Mouse (Mus musculus) neural tube, embryonic 11.5 days (tissue): Measurements from ENCODE around the gene Cnbd2. TPM values are rescaled to one million over a fixed set of nuclear protein-coding genes. Genes with fewer than 3 reads are reported as not detected.
"Not testable (repeated sequence)": the region's sequence is repeated elsewhere in the genome, so short reads cannot be mapped to it uniquely, and the experiment has no call there.

ENCODE experiments used
- ATAC-seq: fragments of 200-750 bp; cut with Nextera tagmentation; 2 replicates; pipeline ENCODE4 v1.8.0; 2017; ENCODE audit warnings: moderate number of reproducible peaks, mild to moderate bottlenecking, moderate TSS enrichment, moderate library complexity; ENCODE audit not compliant: insufficient read depth, low FRiP score, low TSS enrichment
- DNase-seq: peaks from one replicate; pipeline ENCODE4 v3.0.0-alpha.2; 2015; ENCODE audit warnings: low spot score
- H3K27ac ChIP-seq: fragments of 300-500 bp; sonication (generic); 2 replicates; pipeline ENCODE4 v1.5.1; 2014; ENCODE audit warnings: low read depth, mild to moderate bottlenecking, low read length
- H3K27me3 ChIP-seq: fragments of 300-500 bp; sonication (generic); 2 replicates; pipeline ENCODE4 v1.6.1; 2014; ENCODE audit warnings: mild to moderate bottlenecking, low read length, mixed read lengths; ENCODE audit not compliant: control insufficient read depth, insufficient read depth
- H3K36me3 ChIP-seq: fragments of 300-500 bp; sonication (generic); 2 replicates; pipeline ENCODE4 v1.6.1; 2014; ENCODE audit warnings: mild to moderate bottlenecking, low read length, moderate library complexity, mixed read lengths; ENCODE audit not compliant: control insufficient read depth, insufficient read depth
- H3K4me1 ChIP-seq: fragments of 300-500 bp; sonication (generic); 2 replicates; pipeline ENCODE4 v1.6.1; 2014; ENCODE audit warnings: low read length, mixed read lengths; ENCODE audit not compliant: control insufficient read depth, insufficient read depth
- H3K4me2 ChIP-seq: fragments of 300-500 bp; sonication (generic); 2 replicates; pipeline ENCODE4 v1.6.1; 2014; ENCODE audit warnings: low read depth, mild to moderate bottlenecking, moderate library complexity
- H3K4me3 ChIP-seq: fragments of 300-500 bp; sonication (generic); 2 replicates; pipeline ENCODE4 v1.5.1; 2014; ENCODE audit warnings: low read depth, low read length
- H3K9ac ChIP-seq: fragments of 300-500 bp; sonication (generic); 2 replicates; pipeline ENCODE4 v1.6.1; 2014; ENCODE audit warnings: mild to moderate bottlenecking, low read length
- H3K9me3 ChIP-seq: fragments of 300-500 bp; sonication (generic); 2 replicates; pipeline ENCODE4 v1.6.1; 2016; ENCODE audit warnings: low read length; ENCODE audit not compliant: control insufficient read depth
- WGBS: fragments of 180-500 bp; shearing (Covaris S2); extraction: QIAGEN DNeasy Blood & Tissue Kit; methylation state at CpG from one replicate; pipeline ENCODE4 v1.1.7; 2014; 5-methylcytosine and 5-hydroxymethylcytosine counted together
- polyA plus RNA-seq: library from polyadenylated mRNA; unstranded; fragments of >200 nt; fragmentation: Nextera tagmentation; extraction: Ambion mirVana; gene quantifications from 2 replicates; pipeline ENCODE4 v1.2.1, GENCODE M21; 2014

The Cnbd2 gene
- polyA plus RNA-seq, 1 experiment from 2014 or later, result 3.1 TPM

GRCm38 (mm10) chr2:156381350-156381749 lies 69.3 kb downstream of the Cnbd2 start:
- no peak for ATAC-seq

GRCm38 (mm10) chr2:156392461-156393154 lies 80.5 kb downstream of the Cnbd2 start:
- H3K4me1 ChIP-seq, H3K27me3 ChIP-seq, H3K27ac ChIP-seq, H3K36me3 ChIP-seq, H3K9me3 ChIP-seq: not testable (repeated sequence)
- 0% methylated on average over 1 of the region's 63 CpGs for WGBS
- Histone ChIP-seq H3K4me2 (peak overlapping the region; percentile 33), H3K9ac (peak overlapping the region; percentile 52; the same call in 1 of the 2 replicates), H3K4me3 (peak overlapping the region; percentile 37)
- peak; percentile 77 for DNase-seq
- peak; percentile 80 for ATAC-seq

More at GRCm38 (mm10) chr2:156381350-156381749, 69.3 kb downstream of the Cnbd2 start:
- H3K36me3 ChIP-seq, result no peaks in the 10 kb centered on the region
- no peaks in the 10 kb centered on the region for H3K27me3 ChIP-seq
- DNase-seq, result no peak
- no peaks in the 10 kb centered on the region for H3K4me1 ChIP-seq
- H3K27ac ChIP-seq, result no peak overlapping the region
- no peaks in the 10 kb centered on the region for H3K9me3 ChIP-seq
- H3K9ac ChIP-seq, result no peak overlapping the region
- WGBS, result 74% methylated on average over 4 of the region's 4 CpGs
- no peak overlapping the region for H3K4me2 ChIP-seq
- no peak overlapping the region for H3K4me3 ChIP-seq

GRCm38 (mm10) chr2:156393155-156393828 lies 81.2 kb downstream of the Cnbd2 start:
- Histone ChIP-seq H3K4me3 (peak overlapping the region; percentile 37; the same call in 1 of the 2 replicates), H3K9ac (0 out of 2 replicates have a peak overlapping the region, but pooled peaks have one; percentile 0), H3K4me1 (no peaks in the 10 kb centered on the region), H3K4me2 (peak overlapping the region; percentile 33), H3K9me3 (no peaks in the 10 kb centered on the region), H3K27ac (no peak overlapping the region), H3K36me3 (no peaks in the 10 kb centered on the region), H3K27me3 (no peaks in the 10 kb centered on the region)
- DNase-seq, result no peak
- WGBS, result 67% methylated on average over 5 of the region's 5 CpGs
- no peak for ATAC-seq

DNA sequence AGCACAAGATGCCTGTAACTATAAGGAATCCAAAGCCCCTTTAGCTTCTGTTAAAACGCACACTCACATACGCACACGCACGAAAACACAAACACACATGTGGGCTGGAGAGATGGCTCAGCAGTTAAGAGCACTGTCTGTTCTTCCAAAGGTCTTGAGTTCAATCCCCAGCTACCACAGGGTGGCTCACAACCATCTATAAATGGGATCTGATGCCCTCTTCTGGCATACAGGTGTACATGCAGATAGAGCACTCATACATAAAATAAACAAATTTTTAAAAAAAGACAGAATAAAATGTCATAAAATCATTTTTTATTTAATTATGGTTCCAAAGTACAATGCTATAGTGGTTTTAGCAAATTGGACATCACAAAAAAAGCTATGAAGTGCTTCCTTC lies 82.2 kb downstream of the Cnbd2 start:
- no peak for ATAC-seq
- WGBS, result 92% methylated on average over 4 of the region's 4 CpGs
- Histone ChIP-seq H3K4me2 (no peak overlapping the region), H3K36me3 (no peaks in the 10 kb centered on the region), H3K27ac (no peak overlapping the region), H3K9me3 (no peaks in the 10 kb centered on the region), H3K4me3 (no peak overlapping the region), H3K27me3 (no peaks in the 10 kb centered on the region), H3K4me1 (no peaks in the 10 kb centered on the region), H3K9ac (no peak overlapping the region)
- DNase-seq, result no peak

- Histone ChIP-seq H3K4me3 (no peak overlapping the region), H3K27ac (no peak overlapping the region), H3K4me2 (no peak overlapping the region), H3K9me3 (no peaks in the 10 kb centered on the region), H3K4me1 (peaks cover 3% of the 10 kb centered on the region), H3K27me3 (no peaks in the 10 kb centered on the region), H3K9ac (no peak overlapping the region), H3K36me3 (no peaks in the 10 kb centered on the region)
- no peak for ATAC-seq
- WGBS, result 78% methylated on average over 2 of the region's 2 CpGs
- DNase-seq, result no peak
Measured at GRCm38 (mm10) chr2:156396096-156396495, 84.0 kb downstream of the Cnbd2 start.

- H3K4me2 ChIP-seq, result no peak overlapping the region
- no peak for DNase-seq
- no peak for ATAC-seq
- H3K9me3 ChIP-seq, result no peaks in the 10 kb centered on the region
- H3K36me3 ChIP-seq, result no peaks in the 10 kb centered on the region
- H3K27ac ChIP-seq, result no peak overlapping the region
- H3K4me1 ChIP-seq, result peaks cover 7% of the 10 kb centered on the region
- no peaks in the 10 kb centered on the region for H3K27me3 ChIP-seq
- no peak overlapping the region for H3K9ac ChIP-seq
- WGBS, result 95% methylated on average over 7 of the region's 7 CpGs
- H3K4me3 ChIP-seq, result no peak overlapping the region
Measured at GRCm38 (mm10) chr2:156397988-156398387, 85.9 kb downstream of the Cnbd2 start.

- no peak for DNase-seq
- Histone ChIP-seq H3K27me3 (no peaks in the 10 kb centered on the region), H3K36me3 (no peaks in the 10 kb centered on the region), H3K4me2 (no peak overlapping the region), H3K27ac (no peak overlapping the region), H3K9me3 (no peaks in the 10 kb centered on the region), H3K4me3 (no peak overlapping the region), H3K4me1 (peaks cover 7% of the 10 kb centered on the region), H3K9ac (no peak overlapping the region)
- ATAC-seq, result no peak
- 85% methylated on average over 1 of the region's 1 CpGs for WGBS
Measured at GRCm38 (mm10) chr2:156399485-156399884, 87.4 kb downstream of the Cnbd2 start.

GRCm38 (mm10) chr2:156401331-156401730 lies 89.2 kb downstream of the Cnbd2 start:
- Histone ChIP-seq H3K4me1 (peaks cover 7% of the 10 kb centered on the region), H3K27me3 (no peaks in the 10 kb centered on the region), H3K4me2 (peak overlapping the region; percentile 22), H3K4me3 (no peak overlapping the region), H3K27ac (no peak overlapping the region), H3K9ac (peak overlapping the region; percentile 32), H3K9me3 (no peaks in the 10 kb centered on the region), H3K36me3 (no peaks in the 10 kb centered on the region)
- WGBS, result 4% methylated on average over 9 of the region's 9 CpGs
- DNase-seq, result peak; percentile 85
- ATAC-seq, result peak; percentile 87

GRCm38 (mm10) chr2:156402036-156402435 lies 89.9 kb downstream of the Cnbd2 start:
- DNase-seq (no peak), ATAC-seq (no peak)
- no peaks in the 10 kb centered on the region for H3K36me3 ChIP-seq
- no peak overlapping the region for H3K9ac ChIP-seq
- no peak overlapping the region for H3K4me2 ChIP-seq
- no peak overlapping the region for H3K4me3 ChIP-seq
- 96% methylated on average over 3 of the region's 3 CpGs for WGBS
- no peaks in the 10 kb centered on the region for H3K27me3 ChIP-seq
- H3K4me1 ChIP-seq, result peaks cover 7% of the 10 kb centered on the region
- no peak overlapping the region for H3K27ac ChIP-seq
- no peaks in the 10 kb centered on the region for H3K9me3 ChIP-seq
